In the genomic region with DNA sequence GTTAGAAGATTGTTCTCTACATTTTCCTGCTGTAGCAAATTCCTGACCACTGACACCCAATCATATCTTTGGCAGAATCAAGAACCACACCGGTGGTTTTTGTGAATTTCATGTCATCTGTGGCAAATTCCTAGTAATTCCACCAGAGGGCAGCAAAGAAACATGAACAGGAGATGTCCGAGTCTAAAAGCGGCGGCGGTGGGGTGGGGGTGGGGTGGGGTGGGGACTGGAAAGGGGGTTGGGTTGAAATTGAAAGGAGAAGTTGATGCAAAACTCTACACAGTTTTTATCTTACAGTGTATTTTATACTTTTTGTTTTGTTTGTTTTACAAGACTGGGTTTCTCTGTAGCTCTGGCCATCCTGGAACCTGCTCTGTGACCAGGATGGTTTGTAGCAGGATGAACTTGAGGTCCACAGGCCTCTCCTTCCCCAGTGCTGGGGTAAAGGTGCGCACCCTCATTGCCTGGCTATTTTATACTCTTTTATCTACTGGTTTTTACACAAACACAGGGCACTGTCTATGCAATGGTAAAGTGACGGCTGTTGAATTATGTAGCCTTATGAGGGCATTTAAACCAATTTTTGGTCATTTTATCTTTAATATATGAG, we compare ENCODE assay signal across 9 mouse cellular contexts. TPM values are rescaled to one million over a fixed set of nuclear protein-coding genes. Genes with fewer than 3 reads are reported as not detected.
DNase-seq lines count a peak whose midpoint lies in the region; ATAC-seq and TF ChIP-seq lines count a peak whose summit lies in the region.
"Had no signal": no experiment of that assay in that cellular context is flagged by ENCODE, and none has a peak within 500 bp of the region (broad histone marks: within the 10 kb centered on the region; RNA-seq: fewer than 3 reads in every experiment).

No protein-coding gene starts in this region.

- H3K4me2 ChIP-seq in intestine, embryonic 15.5 days (replicated peaks) = 0 out of 2 replicates have a peak overlapping the region, but pooled peaks have one; percentile 17
- no peak overlapping the region for H3K4me2 ChIP-seq in lung, postnatal 0 days (replicated peaks; ENCODE audit: low read depth, low read length)
- H3K4me2 ChIP-seq: stomach, embryonic 15.5 days had no signal

- ATAC-seq in cerebellum, adult (ENCODE audit: insufficient number of reproducible peaks, low FRiP score, low TSS enrichment) = no peak
- no peak for ATAC-seq in intestine, embryonic 15.5 days
- ATAC-seq in lung, postnatal 0 days = no peak

- H3K36me3 ChIP-seq in intestine, embryonic 15.5 days = no peaks in the 10 kb centered on the region
- no peaks in the 10 kb centered on the region for H3K36me3 ChIP-seq in lung, postnatal 0 days (ENCODE audit: insufficient read depth, low read length)
- H3K36me3 ChIP-seq: stomach, embryonic 15.5 days had no signal

- TF ChIP-seq EP300 in lung, postnatal 0 days (IDR thresholded peaks at IDR 0.05) = no peak

- 25% methylated on average over 7 of the region's 7 CpGs for WGBS in intestine, embryonic 15.5 days
- WGBS in lung, postnatal 0 days = 28% methylated on average over 7 of the region's 7 CpGs

- no peak overlapping the region for H3K4me3 ChIP-seq in intestine, embryonic 15.5 days (replicated peaks)
- H3K4me3 ChIP-seq in lung, postnatal 0 days (ENCODE audit: low read depth, low read length) = no peak overlapping the region
- H3K4me3 ChIP-seq: stomach, embryonic 15.5 days had no signal

- TF ChIP-seq CTCF in lung, postnatal 0 days (IDR thresholded peaks at IDR 0.05) = peak; percentile 75

- H3K27me3 ChIP-seq in intestine, embryonic 15.5 days (replicated peaks) = no peaks in the 10 kb centered on the region
- H3K27me3 ChIP-seq in lung, postnatal 0 days (replicated peaks; ENCODE audit: insufficient read depth, low read length) = no peaks in the 10 kb centered on the region
- H3K27me3 ChIP-seq: stomach, embryonic 15.5 days had no signal

- no peaks in the 10 kb centered on the region for H3K9me3 ChIP-seq in intestine, embryonic 15.5 days
- no peaks in the 10 kb centered on the region for H3K9me3 ChIP-seq in lung, postnatal 0 days (ENCODE audit: low read length)
- H3K9me3 ChIP-seq: stomach, embryonic 15.5 days had no signal

- H3K9ac ChIP-seq in intestine, embryonic 15.5 days = no peak overlapping the region
- no peak overlapping the region for H3K9ac ChIP-seq in lung, postnatal 0 days (replicated peaks; ENCODE audit: low read depth)
- H3K9ac ChIP-seq: stomach, embryonic 15.5 days had no signal

- no peak overlapping the region for H3K27ac ChIP-seq in intestine, embryonic 15.5 days
- H3K27ac ChIP-seq in lung, postnatal 0 days (ENCODE audit: low read length) = no peak overlapping the region
- H3K27ac ChIP-seq: stomach, embryonic 15.5 days had no signal

- DNase-seq in cerebellum, adult 11 months = peak; percentile 34
- peak; percentile 53 to 65 for DNase-seq in right cerebral cortex, postnatal 10 days (ENCODE audit: low spot score in 2 of 2)
- no peak for DNase-seq in right cerebral cortex, postnatal 4 days
- peak; percentile 84 for DNase-seq in embryo, embryonic 10.5 days (ENCODE audit: low spot score)
- DNase-seq in lung, postnatal 0 days (ENCODE audit: low spot score) = peak; percentile 68
- DNase-seq in spleen, postnatal 4 days (ENCODE audit: low spot score in 2 of 2) = peak; percentile 47 to 71

- H3K4me1 ChIP-seq in intestine, embryonic 15.5 days (replicated peaks) = no peaks in the 10 kb centered on the region
- no peaks in the 10 kb centered on the region for H3K4me1 ChIP-seq in lung, postnatal 0 days (ENCODE audit: insufficient read depth, low read depth, low read length)
- H3K4me1 ChIP-seq: stomach, embryonic 15.5 days had no signal

RNA-seq across cellular contexts. Expression of a gene that starts 25.0 kb away (rescaled TPM):
- polyA plus RNA-seq in intestine, embryonic 15.5 days (2015; fragmentation: Nextera tagmentation; extraction: Ambion mirVana) = 51.6 and 52.8 TPM in 2 replicates
- 33.4 and 41.8 TPM in 2 replicates for polyA plus RNA-seq in lung, postnatal 0 days (2015; fragmentation: Nextera tagmentation; extraction: Ambion mirVana)

RNA-seq across cellular contexts. Expression of a gene that starts 58.9 kb away (rescaled TPM):
- polyA plus RNA-seq in intestine, embryonic 15.5 days (2015; fragmentation: Nextera tagmentation; extraction: Ambion mirVana) = 29.2 and 30.0 TPM in 2 replicates
- 62.1 and 62.2 TPM in 2 replicates for polyA plus RNA-seq in lung, postnatal 0 days (2015; fragmentation: Nextera tagmentation; extraction: Ambion mirVana)
